Comparison of ENCODE assay signal across 11 mouse cellular contexts in genomic region chr9:58657735-58658512, GRCm38 (mm10).
DNase-seq lines count a peak whose midpoint lies in the region; ATAC-seq and TF ChIP-seq lines count a peak whose summit lies in the region.
"Had no signal": no experiment of that assay in that cellular context is flagged by ENCODE, and none has a peak within 500 bp of the region (broad histone marks: within the 10 kb centered on the region; RNA-seq: fewer than 3 reads in every experiment).

No protein-coding gene starts in this region.

- H3K4me2 ChIP-seq in heart, embryonic 15.5 days: no peak overlapping the region

- intact Hi-C loops in left cerebral cortex, postnatal 36 days (cut with DNase I): no loop called here

- TF ChIP-seq CTCF in G1E (IDR thresholded peaks at IDR 0.05; ENCODE audit: low read depth, low read length): no peak

- peaks cover 25% of the 10 kb centered on the region; the same call in 1 of the 2 replicates for H3K36me3 ChIP-seq in heart, embryonic 15.5 days
- H3K36me3 ChIP-seq in G1E (replicated peaks): peaks cover 70% of the 10 kb centered on the region

- WGBS in heart, embryonic 15.5 days: 54% methylated on average over 5 of the region's 5 CpGs

- H3K9me3 ChIP-seq in heart, embryonic 15.5 days (replicated peaks): no peaks in the 10 kb centered on the region
- H3K9me3 ChIP-seq in G1E (replicated peaks): no peaks in the 10 kb centered on the region

- H3K4me3 ChIP-seq in heart, embryonic 15.5 days: no peak overlapping the region
- no peak overlapping the region; the same call in 1 of the 2 replicates for H3K4me3 ChIP-seq in G1E (ENCODE audit: low read depth, low read length)

- H3K27me3 ChIP-seq in heart, embryonic 15.5 days: no peaks in the 10 kb centered on the region
- no peaks in the 10 kb centered on the region for H3K27me3 ChIP-seq in G1E (ENCODE audit: insufficient read depth, low read length)

- no peak for DNase-seq in heart, adult 18-20 months
- peak; percentile 63 for DNase-seq in G1E (ENCODE audit: low spot score)
- peak; percentile 19 for DNase-seq in lung, postnatal 25 days (ENCODE audit: low spot score)
- DNase-seq in frontal cortex, postnatal 10 days (ENCODE audit: low spot score in 2 of 2): no peak
- DNase-seq in left cerebral cortex, postnatal 36 days (ENCODE audit: low spot score in 2 of 2): no peak
- DNase-seq: embryo, embryonic 11 days; layer of hippocampus, postnatal 36 days had no signal

- H3K27ac ChIP-seq in heart, embryonic 15.5 days: peak overlapping the region; percentile 53; the same call in 1 of the 2 replicates

- no peak overlapping the region for H3K9ac ChIP-seq in heart, embryonic 15.5 days

- H3K4me1 ChIP-seq in heart, embryonic 15.5 days (replicated peaks): peaks cover 26% of the 10 kb centered on the region
- peaks cover 77% of the 10 kb centered on the region for H3K4me1 ChIP-seq in G1E (ENCODE audit: insufficient read depth, low read depth, low read length)

- ATAC-seq in heart, embryonic 15.5 days (replicated peaks; ENCODE audit: insufficient number of reproducible peaks, insufficient read depth, low FRiP score, low read depth): 0 out of 2 replicates have a peak, but pooled peaks have one; percentile 27
- peak; percentile 82 for ATAC-seq in G1E (ENCODE audit: extremely low read depth, insufficient number of reproducible peaks, low FRiP score, poor library complexity, severe bottlenecking)
- peak; percentile 74 for ATAC-seq in erythroblast, adult 5-6 weeks (replicated peaks; ENCODE audit: low FRiP score, poor library complexity, severe bottlenecking)
- no peak for ATAC-seq in frontal cortex, adult (ENCODE audit: low TSS enrichment)
- ATAC-seq: forebrain, embryonic 16.5 days had no signal

Comparison
In these comparisons a context has a peak if more than half of its experiments do, and no peak if none do; other contexts are left out.
1. DNase-seq: peak in G1E (single experiment) and lung, postnatal 25 days (single experiment); none in heart, adult 18-20 months (0 of 2), frontal cortex, postnatal 10 days (0 of 2) and left cerebral cortex, postnatal 36 days (0 of 2).